Mouse (Mus musculus): ENCODE measurements around the gene Ppp2r2c.
A peak's percentile ranks its signal among the peaks of the same experiment; 100 is the strongest.

The Ppp2r2c gene

DNA sequence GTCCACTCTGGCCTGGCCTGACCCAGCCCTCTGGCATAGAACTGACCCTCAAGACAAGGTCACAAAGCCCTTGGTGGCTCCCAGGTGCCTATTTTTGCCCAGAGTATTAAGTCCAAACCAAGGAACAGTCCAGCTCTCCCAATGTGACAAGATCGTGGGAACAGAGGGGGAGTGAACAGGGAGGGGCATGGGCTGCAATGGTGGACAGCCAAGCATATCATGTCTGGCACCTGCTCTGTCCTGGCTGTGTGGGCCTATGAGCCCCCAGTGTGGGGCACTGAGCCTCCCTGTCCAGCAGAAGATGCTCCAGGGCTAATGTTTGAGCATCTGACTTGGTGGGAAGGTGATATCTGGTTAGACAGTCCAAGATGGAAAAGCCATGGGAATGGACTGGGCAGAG lies 118.3 kb downstream of the Ppp2r2c start:
- no peak for DNase-seq (ENCODE audit: low read depth, low spot score)

- DNase-seq (ENCODE audit: low read depth, low spot score) = no peak
Observed at GRCm38 (mm10) chr5:36988124-36988780, 119.9 kb downstream of the Ppp2r2c start.

DNA sequence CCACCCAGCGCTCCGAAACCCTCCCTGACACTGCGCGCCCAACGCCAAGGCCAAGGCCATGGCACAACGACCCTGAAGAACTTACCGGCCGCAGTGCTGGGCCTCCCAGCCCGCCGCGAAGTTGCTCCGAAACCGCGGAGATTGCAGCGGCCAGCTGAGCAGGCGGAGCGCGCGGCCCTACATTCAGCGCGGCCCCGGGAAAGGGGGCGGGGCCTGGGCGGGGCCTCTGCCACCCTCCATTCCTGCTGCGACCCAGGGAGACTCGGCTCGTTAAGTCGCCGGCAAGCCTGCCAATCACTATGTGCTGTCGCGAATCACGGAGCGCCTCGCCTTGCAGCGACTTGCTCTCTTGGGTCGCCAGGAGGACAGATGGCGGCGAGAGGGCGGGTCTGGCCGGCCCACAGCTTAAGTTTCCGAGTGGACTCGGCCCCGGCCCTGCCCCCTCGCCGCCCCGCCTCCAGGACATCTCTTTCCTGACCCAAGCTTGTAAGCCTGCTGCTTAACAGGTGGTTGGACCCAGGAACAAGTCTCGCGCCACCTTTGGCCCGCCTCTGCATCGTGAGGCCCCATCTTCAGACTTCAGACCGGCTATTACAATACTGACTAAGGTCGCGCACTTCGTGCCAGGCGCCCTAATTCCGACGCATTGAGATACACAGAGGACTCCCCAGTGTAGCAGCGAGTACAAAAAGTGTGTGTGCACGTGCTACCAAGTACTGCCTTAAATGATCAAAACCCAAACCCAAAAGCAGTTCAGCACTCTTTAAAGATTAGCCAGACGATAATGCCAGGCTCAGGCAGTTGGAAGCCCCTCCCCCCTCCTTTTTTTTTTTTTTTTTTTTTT lies 120.7 kb downstream of the Ppp2r2c start, which contains the start of gene Wfs1:
Wfs1 (minus strand) TSS at position 425 of the 844 bp plus-strand sequence.
- DNase-seq (ENCODE audit: low read depth, low spot score) = no peak

DNA sequence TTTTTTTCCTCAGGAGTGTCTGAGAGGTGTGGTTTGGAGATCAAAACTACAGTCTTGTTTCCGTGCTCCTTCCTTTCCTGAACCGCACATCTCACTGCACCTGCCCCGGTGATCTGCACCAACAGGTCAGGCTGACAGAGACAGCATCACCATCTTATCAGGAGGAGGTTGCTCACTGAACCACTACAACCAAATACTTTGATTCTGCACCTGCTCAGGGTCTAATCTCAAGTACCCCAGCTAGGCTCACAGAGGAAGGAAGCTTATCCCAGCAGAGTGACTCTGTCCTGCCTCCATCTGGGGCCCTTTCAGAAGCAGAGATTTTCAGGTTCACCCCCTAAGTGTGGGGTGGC lies 121.3 kb downstream of the Ppp2r2c start:
- DNase-seq (ENCODE audit: low read depth, low spot score) = no peak

DNA sequence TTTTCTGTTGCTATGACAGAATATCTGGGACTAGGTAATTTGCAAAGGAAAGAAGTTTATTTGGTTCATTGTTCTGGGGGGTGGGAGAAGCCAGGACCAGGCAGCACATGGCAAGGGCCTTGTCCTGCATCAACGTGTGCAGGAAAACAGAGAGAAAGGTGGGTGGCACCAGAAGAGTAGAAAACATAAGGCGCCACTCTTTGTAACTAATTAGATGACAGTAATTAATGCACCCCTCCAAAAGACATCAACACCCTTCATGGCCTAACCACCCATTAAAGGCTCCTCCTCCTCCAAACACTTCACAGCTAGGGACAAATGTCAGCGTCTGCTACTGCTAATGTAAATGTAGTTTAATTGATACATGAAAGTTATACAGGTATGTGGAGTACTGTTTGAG lies 121.9 kb downstream of the Ppp2r2c start:
- DNase-seq (ENCODE audit: low read depth, low spot score) = no peak

- no peak for DNase-seq (ENCODE audit: low read depth, low spot score)
Observed at GRCm38 (mm10) chr5:36990631-36991350, 122.5 kb downstream of the Ppp2r2c start.

DNA sequence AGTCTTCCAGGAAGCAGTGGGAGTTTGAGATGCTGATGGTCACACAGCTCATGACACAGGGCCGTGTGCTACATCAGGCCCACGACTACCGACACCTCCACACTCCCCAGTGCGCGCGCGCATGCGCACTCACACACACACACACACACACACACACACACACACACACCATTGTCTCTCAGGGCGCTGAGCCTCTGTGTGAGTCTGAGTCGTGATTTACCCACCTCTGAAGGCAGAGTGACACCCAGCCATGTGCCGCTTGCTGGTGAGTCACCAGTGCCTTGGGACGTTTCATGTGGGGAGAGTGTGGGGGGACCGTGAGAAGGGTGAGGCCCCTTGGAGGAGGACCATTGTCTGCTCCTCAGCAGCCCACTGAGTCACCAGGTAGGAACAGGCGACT lies 128.1 kb downstream of the Ppp2r2c start:
- DNase-seq (ENCODE audit: low read depth, low spot score) = no peak

DNA sequence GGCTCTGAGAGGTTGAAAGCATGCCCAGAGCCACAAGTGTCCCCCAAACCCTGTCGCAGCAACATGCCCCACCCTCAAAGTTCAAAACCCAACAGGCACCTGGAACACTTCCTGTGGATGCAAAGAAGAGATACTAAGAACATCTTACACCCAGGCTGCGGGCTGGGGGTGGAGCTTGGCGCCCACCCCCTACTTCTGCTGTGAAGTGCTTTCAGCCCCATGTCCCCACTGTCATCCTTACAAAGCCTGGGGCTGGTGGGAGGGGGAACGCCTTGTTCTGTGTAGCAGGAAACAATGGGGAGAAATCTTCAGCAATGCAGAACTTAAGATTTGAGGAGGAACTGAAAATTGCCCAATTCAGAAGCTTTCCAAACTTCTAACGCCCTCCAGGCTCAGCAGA lies 129.7 kb downstream of the Ppp2r2c start:
- DNase-seq (ENCODE audit: low read depth, low spot score) = no peak

DNA sequence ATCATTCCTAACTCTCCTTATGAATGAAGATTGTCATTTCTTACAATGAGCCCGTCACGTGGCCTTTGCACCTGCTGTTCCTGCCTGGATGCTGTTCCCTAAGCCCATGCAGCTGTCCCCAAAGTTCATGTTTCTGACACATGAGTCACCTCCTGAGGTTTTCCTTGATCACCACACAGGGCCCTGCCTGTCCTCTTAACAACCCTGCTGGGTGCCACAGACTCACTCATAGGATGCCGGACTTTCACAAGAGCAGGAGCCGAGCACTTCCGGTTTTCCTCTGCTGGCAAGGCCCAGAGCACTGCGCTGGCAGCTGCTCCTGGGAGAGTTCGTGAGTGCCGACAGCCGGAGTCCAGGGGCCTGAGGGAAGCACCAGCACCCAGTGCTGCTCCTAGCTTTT lies 132.7 kb downstream of the Ppp2r2c start:
- DNase-seq (ENCODE audit: low read depth, low spot score) = no peak

DNA sequence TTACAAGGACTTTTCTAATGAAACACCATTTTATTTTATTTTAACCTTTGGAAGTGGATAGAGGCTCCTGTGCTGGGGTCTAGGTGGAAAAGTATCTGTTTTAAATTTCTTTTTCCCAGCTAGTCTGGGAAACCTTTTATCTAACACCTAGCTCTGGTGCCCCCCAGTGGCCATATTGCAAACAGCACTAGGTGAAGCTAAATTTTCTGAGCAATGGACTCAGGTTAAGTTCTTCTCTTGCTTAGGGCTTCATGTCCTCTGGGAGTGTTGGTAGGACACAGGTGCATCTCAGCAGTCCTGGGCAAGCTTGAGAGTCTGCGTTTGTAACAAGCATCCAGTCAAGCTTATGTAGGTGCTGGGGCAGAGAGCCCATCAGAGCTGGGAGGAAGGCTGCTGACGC lies 133.7 kb downstream of the Ppp2r2c start:
- DNase-seq (ENCODE audit: low read depth, low spot score) = peak; percentile 9

Data from c-Kit-negative CD71-positive TER-119-positive erythroid progenitor cells, embryonic 14.5 days (primary cell).